Mouse (Mus musculus): ENCODE measurements around the gene Fam83g.

GRCm38 (mm10) chr11:61671781-61672383 lies 12.0 kb upstream of the Fam83g start:
- TF ChIP-seq CTCF (IDR thresholded peaks at IDR 0.05; ENCODE audit: control insufficient read depth, insufficient read depth, insufficient read length) (no peak), USF1 (IDR thresholded peaks at IDR 0.05; ENCODE audit: low read depth) (no peak), CEBPB (IDR thresholded peaks at IDR 0.05; ENCODE audit: low read depth) (no peak), MAX (IDR thresholded peaks at IDR 0.05) (no peak)

Data from C2C12 (cell line).